Mouse (Mus musculus): ENCODE data around the gene Ccdc149. TPM values are rescaled to one million over a fixed set of nuclear protein-coding genes. Genes with fewer than 3 reads are reported as not detected.

The Ccdc149 gene
- total RNA-seq, 2 experiments from 2014 or later = 33.1 to 35.6 TPM

- no peak for DNase-seq (ENCODE audit: extremely low spot score in 1 of 2, low spot score in 2 of 2)
- intact Hi-C loops (cut with DNase I) = no loop called here
Observed at GRCm38 (mm10) chr5:52354441-52354840, 116.9 kb downstream of the Ccdc149 start.

GRCm38 (mm10) chr5:52352730-52353129 is 118.6 kb downstream of the Ccdc149 start:
- DNase-seq (ENCODE audit: extremely low spot score in 1 of 2, low spot score in 2 of 2) = no peak
- intact Hi-C loops (cut with DNase I) = no loop called here

GRCm38 (mm10) chr5:52351561-52351960 is 119.8 kb downstream of the Ccdc149 start:
- no peak for DNase-seq (ENCODE audit: extremely low spot score in 1 of 2, low spot score in 2 of 2)
- intact Hi-C loops (cut with DNase I) = no loop called here

- DNase-seq (ENCODE audit: extremely low spot score in 1 of 2, low spot score in 2 of 2) = no peak
- intact Hi-C loops (cut with DNase I) = no loop called here
Observed at GRCm38 (mm10) chr5:52350451-52350850, 120.9 kb downstream of the Ccdc149 start.

GRCm38 (mm10) chr5:52346890-52347289 is 124.4 kb downstream of the Ccdc149 start:
- DNase-seq (ENCODE audit: extremely low spot score in 1 of 2, low spot score in 2 of 2) = no peak
- intact Hi-C loops (cut with DNase I) = no loop called here

- no peak for DNase-seq (ENCODE audit: extremely low spot score in 1 of 2, low spot score in 2 of 2)
- intact Hi-C loops (cut with DNase I) = no loop called here
Observed at GRCm38 (mm10) chr5:52339134-52339533, 132.2 kb downstream of the Ccdc149 start.

DNA sequence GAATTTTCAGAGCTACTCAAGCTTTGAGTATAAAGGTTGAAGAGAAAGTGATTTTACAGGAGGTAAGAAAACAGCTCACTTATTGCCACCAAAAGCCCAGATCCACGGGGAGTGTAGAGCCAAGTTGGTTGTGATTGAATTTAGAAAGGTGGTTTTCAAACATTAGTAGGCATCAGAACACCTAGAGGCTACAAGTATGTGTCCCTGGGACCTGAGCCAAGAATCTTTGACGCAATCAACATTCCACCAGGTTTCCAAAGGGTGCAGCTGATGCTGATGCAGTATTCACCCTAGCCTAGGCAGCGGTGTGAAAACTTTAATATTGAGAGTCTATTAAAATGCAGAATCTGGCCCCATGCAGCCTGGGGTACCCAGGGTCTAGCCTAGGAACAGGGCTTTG is 135.7 kb downstream of the Ccdc149 start:
- no peak for DNase-seq (ENCODE audit: extremely low spot score in 1 of 2, low spot score in 2 of 2)
- intact Hi-C loops (cut with DNase I) = no loop called here

DNA sequence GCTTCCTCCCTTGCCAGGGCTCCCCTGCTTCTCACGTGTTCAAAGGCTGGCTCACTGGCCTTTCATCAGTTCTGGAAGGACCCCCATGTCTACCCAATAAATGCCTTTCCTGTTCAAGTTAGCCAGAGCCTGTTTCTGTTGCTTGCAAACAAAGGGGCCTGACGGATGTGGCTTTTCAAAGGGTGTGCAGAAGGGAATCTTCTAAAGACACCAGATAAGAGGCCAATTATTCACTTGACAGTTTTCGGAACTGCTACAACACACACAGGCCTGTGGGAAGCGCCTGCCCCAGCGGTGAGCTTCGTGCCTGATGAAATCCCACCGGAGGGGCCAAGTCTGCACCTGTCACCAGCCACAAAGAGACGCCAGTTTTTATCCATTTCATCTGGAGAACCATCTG is 139.2 kb downstream of the Ccdc149 start:
- intact Hi-C loops (cut with DNase I) = no loop called here
- no peak for DNase-seq (ENCODE audit: extremely low spot score in 1 of 2, low spot score in 2 of 2)

Other genes starting within 250 kb of the Ccdc149 start
- 1 to 10 TPM; 4.3 TPM for gene Sod3, start 107.7 kb downstream of the Ccdc149 start, total RNA-seq (2021)
- 10 to 100 TPM; 61.1 to 65.1 TPM for gene Lgi2, start 94.9 kb upstream of the Ccdc149 start, total RNA-seq (2021)
- 10 to 100 TPM; 10.3 to 10.6 TPM for gene Sepsecs, start 198.2 kb upstream of the Ccdc149 start, total RNA-seq (2021)